Mouse (Mus musculus) R1 (cell line): ENCODE results near the gene Duoxa1.
A peak's percentile ranks its signal among the peaks of the same experiment; 100 is the strongest.

Source experiments
- DNase-seq: peaks from one replicate; pipeline ENCODE4 v3.0.0-alpha.2; 2018; ENCODE audit warnings: low read depth, low spot score

The Duoxa1 gene

GRCm38 (mm10) chr2:122298596-122299490, 14.7 kb downstream of the Duoxa1 start, which contains the start of gene Duoxa2:
TSS of gene Duoxa2 (plus strand) at chr2:122298900.
- peak; percentile 76 for DNase-seq

GRCm38 (mm10) chr2:122298096-122298499, 15.4 kb downstream of the Duoxa1 start, which contains the start of gene Duox2:
TSS of gene Duox2 (minus strand) at chr2:122298449.
- DNase-seq, result no peak

- peak; percentile 26 for DNase-seq
Measured at GRCm38 (mm10) chr2:122297271-122298095, 16.0 kb downstream of the Duoxa1 start.

GRCm38 (mm10) chr2:122294916-122295315, 18.6 kb downstream of the Duoxa1 start:
- DNase-seq, result no peak

GRCm38 (mm10) chr2:122286137-122286536, 27.4 kb downstream of the Duoxa1 start:
- no peak for DNase-seq

GRCm38 (mm10) chr2:122284091-122284490, 29.4 kb downstream of the Duoxa1 start:
- no peak for DNase-seq

GRCm38 (mm10) chr2:122278769-122279168, 34.8 kb downstream of the Duoxa1 start:
- DNase-seq, result no peak

GRCm38 (mm10) chr2:122266407-122267193, 46.9 kb downstream of the Duoxa1 start:
- no peak for DNase-seq

- DNase-seq, result peak; percentile 77
Measured at GRCm38 (mm10) chr2:122264690-122265089, 48.8 kb downstream of the Duoxa1 start.

- no peak for DNase-seq
Measured at GRCm38 (mm10) chr2:122260729-122261128, 52.8 kb downstream of the Duoxa1 start.

- DNase-seq, result no peak
Measured at GRCm38 (mm10) chr2:122255997-122256396, 57.5 kb downstream of the Duoxa1 start.
